Mouse (Mus musculus) heart, embryonic 13.5 days (tissue): ENCODE measurements around the gene Tmem243. TPM values are rescaled to one million over a fixed set of nuclear protein-coding genes. Genes with fewer than 3 reads are reported as not detected.
"Not testable (repeated sequence)": the region's sequence is repeated elsewhere in the genome, so short reads cannot be mapped to it uniquely, and the experiment has no call there.

Experiments
- ATAC-seq: fragments of 200-750 bp; cut with Nextera tagmentation; 2 replicates; pipeline ENCODE4 v1.8.0; 2017; ENCODE audit warnings: moderate TSS enrichment; ENCODE audit not compliant: insufficient number of reproducible peaks, low FRiP score, low TSS enrichment; ENCODE audit errors: extremely low read depth
- H3K27ac ChIP-seq: fragments of 300-500 bp; sonication (generic); replicated peaks from 2 replicates; pipeline ENCODE4 v1.5.1; 2015; ENCODE audit warnings: moderate library complexity, mild to moderate bottlenecking, inconsistent platforms
- H3K27me3 ChIP-seq: fragments of 300-500 bp; sonication (generic); replicated peaks from 2 replicates; pipeline ENCODE4 v1.6.1; 2015; ENCODE audit warnings: mild to moderate bottlenecking, inconsistent platforms
- H3K36me3 ChIP-seq: fragments of 300-500 bp; sonication (generic); 2 replicates; pipeline ENCODE4 v1.6.1; 2015; ENCODE audit warnings: mild to moderate bottlenecking, inconsistent platforms
- H3K4me1 ChIP-seq: fragments of 300-500 bp; sonication (generic); 2 replicates; pipeline ENCODE4 v1.6.1; 2015; ENCODE audit warnings: inconsistent platforms
- H3K4me2 ChIP-seq: fragments of 300-500 bp; sonication (generic); 2 replicates; pipeline ENCODE4 v1.6.1; 2015; ENCODE audit warnings: inconsistent platforms, mild to moderate bottlenecking, moderate library complexity
- H3K4me3 ChIP-seq: fragments of 300-500 bp; sonication (generic); 2 replicates; pipeline ENCODE4 v1.5.1; 2015; ENCODE audit warnings: moderate library complexity, mild to moderate bottlenecking, inconsistent platforms
- H3K9ac ChIP-seq: fragments of 300-500 bp; sonication (generic); 2 replicates; pipeline ENCODE4 v1.6.1; 2015; ENCODE audit warnings: inconsistent platforms, mild to moderate bottlenecking, moderate library complexity
- H3K9me3 ChIP-seq: fragments of 300-500 bp; sonication (generic); 2 replicates; pipeline ENCODE4 v1.6.1; 2016; ENCODE audit warnings: inconsistent platforms
- WGBS: fragments of 180-500 bp; shearing (Covaris S2); methylation state at CpG from one replicate; pipeline ENCODE4 v1.1.7; 2015; ENCODE audit warnings: mixed read lengths; 5-methylcytosine and 5-hydroxymethylcytosine counted together
- polyA plus RNA-seq: library from polyadenylated mRNA; unstranded; fragments of >200 nt; fragmentation: Nextera tagmentation; extraction: Ambion mirVana; gene quantifications from 2 replicates; pipeline ENCODE4 v1.2.1, GENCODE M21; 2015

Gene Tmem243
- polyA plus RNA-seq, 1 experiment from 2014 or later, result 9.3 TPM

- Histone ChIP-seq H3K9me3 (no peaks in the 10 kb centered on the region), H3K4me1 (peaks cover 26% of the 10 kb centered on the region), H3K4me2 (no peak overlapping the region), H3K27me3 (no peaks in the 10 kb centered on the region), H3K27ac (no peak overlapping the region), H3K9ac (no peak overlapping the region), H3K4me3 (no peak overlapping the region), H3K36me3 (peaks cover 14% of the 10 kb centered on the region)
- no peak for ATAC-seq
These were observed 56.3 kb downstream of the Tmem243 start for GRCm38 (mm10) chr5:9156746-9157145.

- Histone ChIP-seq H3K4me2 (no peak overlapping the region), H3K9me3 (no peaks in the 10 kb centered on the region), H3K9ac (no peak overlapping the region), H3K36me3 (peaks cover 11% of the 10 kb centered on the region; the same call in 1 of the 2 replicates), H3K4me1 (peaks cover 28% of the 10 kb centered on the region), H3K27ac (no peak overlapping the region), H3K27me3 (no peaks in the 10 kb centered on the region), H3K4me3 (no peak overlapping the region)
- 60% methylated on average over 1 of the region's 1 CpGs for WGBS
- ATAC-seq, result no peak
These were observed 56.9 kb downstream of the Tmem243 start for GRCm38 (mm10) chr5:9157336-9157735.

- peaks cover 32% of the 10 kb centered on the region for H3K4me1 ChIP-seq
- peak overlapping the region; percentile 99 for H3K9ac ChIP-seq
- H3K9me3 ChIP-seq, result no peaks in the 10 kb centered on the region
- under 1% methylated on average over 53 of the region's 55 CpGs for WGBS
- peak; percentile 67; the same call in 1 of the 2 replicates for ATAC-seq
- peak overlapping the region; percentile 100 for H3K27ac ChIP-seq
- peak overlapping the region; percentile 84 for H3K4me2 ChIP-seq
- H3K4me3 ChIP-seq, result peak overlapping the region; percentile 95
- H3K27me3 ChIP-seq, result no peaks in the 10 kb centered on the region
- H3K36me3 ChIP-seq, result 0 out of 2 replicates have a peak, but pooled peaks cover 6% of the 10 kb centered on the region
These were observed 60.5 kb downstream of the Tmem243 start for GRCm38 (mm10) chr5:9160831-9161455.

GRCm38 (mm10) chr5:9161456-9162041, 61.1 kb downstream of the Tmem243 start, which contains the start of gene Dmtf1:
Dmtf1 (minus strand) TSS chr5:9161776.
- Histone ChIP-seq H3K27ac (peak within 1 kb of the TSS; percentile 100), H3K9ac (peak within 1 kb of the TSS; percentile 99), H3K4me2 (peak within 1 kb of the TSS; percentile 84), H3K9me3 (no peaks in the 10 kb centered on the region), H3K36me3 (0 out of 2 replicates have a peak, but pooled peaks cover 6% of the 10 kb centered on the region), H3K4me1 (peaks cover 30% of the 10 kb centered on the region), H3K4me3 (peak within 1 kb of the TSS; percentile 95), H3K27me3 (no peaks in the 10 kb centered on the region)
- ATAC-seq, result peak; percentile 98
- under 1% methylated on average over 63 of the region's 64 CpGs for WGBS

GRCm38 (mm10) chr5:9162088-9162487, 61.6 kb downstream of the Tmem243 start:
- H3K9ac ChIP-seq, result peak overlapping the region; percentile 99
- peak overlapping the region; percentile 100 for H3K27ac ChIP-seq
- no peaks in the 10 kb centered on the region for H3K9me3 ChIP-seq
- 9% methylated on average over 7 of the region's 7 CpGs for WGBS
- H3K4me2 ChIP-seq, result peak overlapping the region; percentile 84
- H3K4me1 ChIP-seq, result peaks cover 24% of the 10 kb centered on the region
- 0 out of 2 replicates have a peak, but pooled peaks cover 6% of the 10 kb centered on the region for H3K36me3 ChIP-seq
- ATAC-seq, result no peak
- H3K27me3 ChIP-seq, result no peaks in the 10 kb centered on the region
- H3K4me3 ChIP-seq, result peak overlapping the region; percentile 95

GRCm38 (mm10) chr5:9163411-9163810, 62.9 kb downstream of the Tmem243 start:
- Histone ChIP-seq H3K36me3 (0 out of 2 replicates have a peak, but pooled peaks cover 6% of the 10 kb centered on the region), H3K4me1 (peaks cover 20% of the 10 kb centered on the region), H3K27ac (no peak overlapping the region), H3K9ac (no peak overlapping the region), H3K4me2 (no peak overlapping the region), H3K9me3 (no peaks in the 10 kb centered on the region), H3K27me3 (no peaks in the 10 kb centered on the region), H3K4me3 (no peak overlapping the region)
- ATAC-seq, result no peak
- WGBS, result 89% methylated on average over 3 of the region's 3 CpGs

GRCm38 (mm10) chr5:9165151-9165550, 64.7 kb downstream of the Tmem243 start:
- H3K9me3 ChIP-seq, H3K27ac ChIP-seq, H3K4me3 ChIP-seq, H3K27me3 ChIP-seq, H3K4me1 ChIP-seq, ATAC-seq, H3K4me2 ChIP-seq, H3K36me3 ChIP-seq, H3K9ac ChIP-seq: not testable (repeated sequence)
- WGBS, result 91% methylated on average over 10 of the region's 10 CpGs

- Histone ChIP-seq H3K27ac (no peak overlapping the region), H3K9me3 (no peaks in the 10 kb centered on the region), H3K36me3 (no peaks in the 10 kb centered on the region), H3K4me1 (peaks cover 6% of the 10 kb centered on the region), H3K27me3 (no peaks in the 10 kb centered on the region), H3K9ac (no peak overlapping the region), H3K4me3 (no peak overlapping the region), H3K4me2 (no peak overlapping the region)
- ATAC-seq, result no peak
- WGBS, result 67% methylated on average over 8 of the region's 8 CpGs
These were observed 65.9 kb downstream of the Tmem243 start for GRCm38 (mm10) chr5:9166366-9166765.

- not testable (repeated sequence) for H3K9me3 ChIP-seq, H3K27me3 ChIP-seq, H3K4me1 ChIP-seq, H3K4me3 ChIP-seq, H3K4me2 ChIP-seq, H3K9ac ChIP-seq, H3K27ac ChIP-seq, H3K36me3 ChIP-seq, ATAC-seq
- 72% methylated on average over 4 of the region's 5 CpGs for WGBS
These were observed 69.0 kb downstream of the Tmem243 start for GRCm38 (mm10) chr5:9169328-9170005.

GRCm38 (mm10) chr5:9173295-9173694, 72.8 kb downstream of the Tmem243 start:
- no peak overlapping the region for H3K4me2 ChIP-seq
- no peak overlapping the region for H3K9ac ChIP-seq
- H3K4me3 ChIP-seq, result no peak overlapping the region
- H3K4me1 ChIP-seq, result no peaks in the 10 kb centered on the region
- no peak for ATAC-seq
- H3K9me3 ChIP-seq, result no peaks in the 10 kb centered on the region
- H3K27ac ChIP-seq, result no peak overlapping the region
- H3K36me3 ChIP-seq, result no peaks in the 10 kb centered on the region
- WGBS, result 70% methylated on average over 2 of the region's 2 CpGs
- H3K27me3 ChIP-seq, result no peaks in the 10 kb centered on the region

- 63% methylated on average over 1 of the region's 1 CpGs for WGBS
- no peak overlapping the region for H3K9ac ChIP-seq
- ATAC-seq, result no peak
These were observed 86.0 kb downstream of the Tmem243 start for GRCm38 (mm10) chr5:9186467-9186866.

More at GRCm38 (mm10) chr5:9186467-9186866, 86.0 kb downstream of the Tmem243 start:
- Histone ChIP-seq H3K4me3 (no peak overlapping the region), H3K27ac (no peak overlapping the region), H3K4me1 (no peaks in the 10 kb centered on the region), H3K9me3 (no peaks in the 10 kb centered on the region), H3K36me3 (no peaks in the 10 kb centered on the region), H3K27me3 (no peaks in the 10 kb centered on the region), H3K4me2 (no peak overlapping the region)
